Comparison of ENCODE assay signal across 31 mouse cellular contexts in the genomic region with DNA sequence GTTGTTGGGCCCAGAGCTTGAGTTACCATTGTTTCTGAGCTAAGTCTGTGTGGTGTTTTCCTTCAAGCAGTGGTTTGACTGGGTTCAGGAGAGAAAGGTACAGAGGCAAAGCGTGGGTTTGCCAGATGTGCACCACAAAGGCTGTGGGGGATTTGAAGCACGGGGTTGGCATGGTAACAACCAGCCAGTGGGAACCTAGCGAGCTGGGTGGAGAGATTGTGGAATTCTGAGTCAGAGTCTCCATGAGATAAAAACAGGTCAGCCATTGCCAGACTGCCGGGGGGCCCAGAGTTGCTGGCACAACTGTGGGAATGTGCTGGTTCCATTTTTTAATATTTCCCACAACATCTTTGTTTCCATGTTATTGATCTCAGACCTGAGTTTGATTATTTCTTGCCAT.
DNase-seq lines count a peak whose midpoint lies in the region; ATAC-seq and TF ChIP-seq lines count a peak whose summit lies in the region.
"Had no signal": no experiment of that assay in that cellular context is flagged by ENCODE, and none has a peak within 500 bp of the region (broad histone marks: within the 10 kb centered on the region; RNA-seq: fewer than 3 reads in every experiment).

No protein-coding gene starts in this region.

- no peak for TF ChIP-seq RAD21 in CH12.LX (IDR thresholded peaks at IDR 0.05; ENCODE audit: low read depth, low read length)

- WGBS in midbrain, embryonic 14.5 days: 32% methylated on average over 4 of the region's 4 CpGs
- 18% methylated on average over 4 of the region's 4 CpGs for WGBS in midbrain, embryonic 16.5 days

- DNase-seq in midbrain, embryonic 14.5 days: peak; percentile 38
- DNase-seq in CH12.LX (ENCODE audit: extremely low read depth) (peak; percentile 30), R1 (ENCODE audit: low read depth, low spot score) (peak; percentile 26)
- no peak for DNase-seq in left cerebral cortex, postnatal 25 days (ENCODE audit: low spot score in 2 of 2)
- DNase-seq in heart, postnatal 36 days: no peak
- DNase-seq: adrenal gland, adult 8-10 months; cerebellum, adult 11 months; cerebellum, adult 9-10 months; cerebellum, postnatal 36 days; forebrain, postnatal 0 days; kidney, adult 8-10 months; layer of hippocampus, adult 9-11 months; liver, embryonic 13.5 days; lung, adult 18-20 months; lung, postnatal 4 days; right cerebral cortex, postnatal 25 days; thymus, postnatal 14 days had no signal

- no peak overlapping the region for H3K4me3 ChIP-seq in midbrain, embryonic 14.5 days (replicated peaks; ENCODE audit: low read depth, low read length)
- no peak overlapping the region for H3K4me3 ChIP-seq in midbrain, embryonic 16.5 days (ENCODE audit: low read depth, low read length)
- H3K4me3 ChIP-seq in CH12.LX (replicated peaks in 1 of 3; ENCODE audit: low read depth in 2 of 3, low read length in 2 of 3, poor library complexity in 1 of 3): no peak overlapping the region
- H3K4me3 ChIP-seq in myocyte: no peak overlapping the region
- H3K4me3 ChIP-seq: embryonic facial prominence, embryonic 13.5 days; hindbrain, embryonic 12.5 days; limb, embryonic 15.5 days; liver, embryonic 13.5 days; megakaryocyte, embryonic 14.5 days; midbrain, embryonic 12.5 days; neural tube, embryonic 12.5 days; stomach, embryonic 15.5 days had no signal

- no peaks in the 10 kb centered on the region for H3K4me1 ChIP-seq in midbrain, embryonic 14.5 days (ENCODE audit: control insufficient read depth, insufficient read depth, low read length)
- no peaks in the 10 kb centered on the region for H3K4me1 ChIP-seq in midbrain, embryonic 16.5 days (ENCODE audit: control insufficient read depth, insufficient read depth, low read length)
- peaks cover 5 to 20% of the 10 kb centered on the region in 2 experiments; a peak in 3 of 4 replicates for H3K4me1 ChIP-seq in CH12.LX (ENCODE audit: control insufficient read depth in 1 of 2, insufficient read depth in 2 of 2)
- H3K4me1 ChIP-seq: hindbrain, embryonic 12.5 days; liver, embryonic 13.5 days; midbrain, embryonic 12.5 days; neural tube, embryonic 12.5 days; stomach, embryonic 15.5 days had no signal

- no peaks in the 10 kb centered on the region for H3K9me3 ChIP-seq in midbrain, embryonic 14.5 days (ENCODE audit: control insufficient read depth, low read length)
- no peaks in the 10 kb centered on the region for H3K9me3 ChIP-seq in midbrain, embryonic 16.5 days (replicated peaks; ENCODE audit: control insufficient read depth, low read length, poor library complexity, severe bottlenecking)
- no peaks in the 10 kb centered on the region for H3K9me3 ChIP-seq in CH12.LX (replicated peaks; ENCODE audit: low read length)
- H3K9me3 ChIP-seq: embryonic facial prominence, embryonic 13.5 days; hindbrain, embryonic 12.5 days; limb, embryonic 15.5 days; liver, embryonic 13.5 days; megakaryocyte, embryonic 14.5 days; neural tube, embryonic 12.5 days; stomach, embryonic 15.5 days had no signal

- no peaks in the 10 kb centered on the region for H3K27me3 ChIP-seq in midbrain, embryonic 14.5 days (ENCODE audit: control insufficient read depth, insufficient read depth, low read length)
- no peaks in the 10 kb centered on the region for H3K27me3 ChIP-seq in midbrain, embryonic 16.5 days (ENCODE audit: control insufficient read depth, insufficient read depth, low read depth, low read length)
- no peaks in the 10 kb centered on the region for H3K27me3 ChIP-seq in CH12.LX (replicated peaks)
- H3K27me3 ChIP-seq in myocyte (ENCODE audit: control insufficient read depth, insufficient read depth, insufficient read length): no peaks in the 10 kb centered on the region
- H3K27me3 ChIP-seq: embryonic facial prominence, embryonic 13.5 days; hindbrain, embryonic 12.5 days; limb, embryonic 15.5 days; liver, embryonic 13.5 days; megakaryocyte, embryonic 14.5 days; neural tube, embryonic 12.5 days; stomach, embryonic 15.5 days had no signal

- peak; percentile 38; the same call in 1 of the 2 replicates for TF ChIP-seq EP300 in CH12.LX (IDR thresholded peaks at IDR 0.05; ENCODE audit: low read length)

- H3ac ChIP-seq in myocyte (ENCODE audit: control insufficient read depth, insufficient read length): no peak overlapping the region

- H3K36me3 ChIP-seq in midbrain, embryonic 14.5 days (ENCODE audit: control insufficient read depth, insufficient read depth, low read length): no peaks in the 10 kb centered on the region
- H3K36me3 ChIP-seq in midbrain, embryonic 16.5 days (ENCODE audit: control insufficient read depth, insufficient read depth, low read length): no peaks in the 10 kb centered on the region
- no peaks in the 10 kb centered on the region for H3K36me3 ChIP-seq in CH12.LX (replicated peaks in 1 of 2; ENCODE audit: control insufficient read depth in 1 of 2, insufficient read depth in 1 of 2, low read length in 1 of 2)
- H3K36me3 ChIP-seq in myocyte (ENCODE audit: control insufficient read depth, insufficient read depth): no peaks in the 10 kb centered on the region
- H3K36me3 ChIP-seq: embryonic facial prominence, embryonic 13.5 days; G1E; hindbrain, embryonic 12.5 days; limb, embryonic 15.5 days; liver, embryonic 13.5 days; midbrain, embryonic 12.5 days; neural tube, embryonic 12.5 days; stomach, embryonic 15.5 days had no signal

- intact Hi-C loops in left cerebral cortex, postnatal 25 days (cut with DNase I): no loop called here
- intact Hi-C loops in heart, postnatal 36 days (cut with DNase I): no loop called here

- no peak for TF ChIP-seq POLR2A in CH12.LX (IDR thresholded peaks at IDR 0.05; ENCODE audit: low read depth, low read length)
- no peak for TF ChIP-seq POLR2A in myocyte (IDR thresholded peaks at IDR 0.05; ENCODE audit: insufficient read length, low read depth)

- H3K79me2 ChIP-seq in CH12.LX (replicated peaks; ENCODE audit: control insufficient read depth, extremely low read depth, insufficient read depth, poor library complexity, severe bottlenecking) (no peaks in the 10 kb centered on the region), myocyte (ENCODE audit: control insufficient read depth, insufficient read depth) (no peaks in the 10 kb centered on the region)

- H3K27ac ChIP-seq in midbrain, embryonic 14.5 days (replicated peaks; ENCODE audit: low read depth, low read length): no peak overlapping the region
- H3K27ac ChIP-seq in midbrain, embryonic 16.5 days (ENCODE audit: low read length): no peak overlapping the region
- no peak overlapping the region for H3K27ac ChIP-seq in CH12.LX (ENCODE audit: insufficient read depth, low read depth)
- H3K27ac ChIP-seq: embryonic facial prominence, embryonic 13.5 days; hindbrain, embryonic 12.5 days; hindbrain, postnatal 0 days; kidney, postnatal 0 days; limb, embryonic 15.5 days; liver, embryonic 13.5 days; midbrain, embryonic 12.5 days; neural tube, embryonic 12.5 days; stomach, embryonic 15.5 days had no signal

- ATAC-seq in midbrain, embryonic 14.5 days (ENCODE audit: low FRiP score, low TSS enrichment): no peak
- no peak for ATAC-seq in midbrain, embryonic 16.5 days
- ATAC-seq: forebrain, postnatal 0 days; hindbrain, postnatal 0 days; intestine, embryonic 16.5 days; lung, postnatal 0 days had no signal

- no peak overlapping the region for H3K9ac ChIP-seq in midbrain, embryonic 14.5 days (replicated peaks; ENCODE audit: low read length)
- H3K9ac ChIP-seq in midbrain, embryonic 16.5 days (ENCODE audit: low read depth, low read length): no peak overlapping the region
- H3K9ac ChIP-seq in CH12.LX (ENCODE audit: insufficient read depth, low read depth): no peak overlapping the region
- H3K9ac ChIP-seq: embryonic facial prominence, embryonic 13.5 days; forebrain, postnatal 0 days; hindbrain, embryonic 12.5 days; limb, embryonic 15.5 days; liver, embryonic 13.5 days; midbrain, embryonic 12.5 days; neural tube, embryonic 12.5 days; stomach, embryonic 15.5 days had no signal

- TF ChIP-seq CTCF in CH12.LX (conservative IDR thresholded peaks at IDR 0.05 in 1 of 2, IDR thresholded peaks at IDR 0.05 in 1 of 2; ENCODE audit: low read depth in 2 of 2, low read length in 2 of 2): no peak

- H3K4me2 ChIP-seq in midbrain, embryonic 14.5 days (ENCODE audit: low read length): no peak overlapping the region
- no peak overlapping the region for H3K4me2 ChIP-seq in midbrain, embryonic 16.5 days (ENCODE audit: low read length)
- no peak overlapping the region for H3K4me2 ChIP-seq in CH12.LX (ENCODE audit: insufficient read depth, low read depth, poor library complexity, severe bottlenecking)
- H3K4me2 ChIP-seq in myocyte (ENCODE audit: low read depth): peak overlapping the region; percentile 24
- H3K4me2 ChIP-seq: embryonic facial prominence, embryonic 13.5 days; hindbrain, embryonic 12.5 days; limb, embryonic 15.5 days; liver, embryonic 13.5 days; midbrain, embryonic 12.5 days; neural tube, embryonic 12.5 days; stomach, embryonic 15.5 days had no signal

- in situ Hi-C loops in CH12.LX (cut with MboI; ENCODE audit: low pct_ligation_motif_present, low pct_unique_long_range_greater_than_20kb, low sequenced_read_pairs): no loop called here

- dilution Hi-C loops in CH12.LX (cut with MboI; ENCODE audit: extremely low pct_ligation_motif_present, extremely low pct_unique_long_range_greater_than_20kb, low sequenced_read_pairs): no loop called here

TF ChIP-seq in CH12.LX, 34 proteins besides CTCF, POLR2A, EP300 and RAD21:
- TF ChIP-seq MAX (IDR thresholded peaks at IDR 0.05; ENCODE audit: low read length): no peak
- no peak for TF ChIP-seq BHLHE40 (IDR thresholded peaks at IDR 0.05; ENCODE audit: low read depth, low read length)
- TF ChIP-seq MYC (IDR thresholded peaks at IDR 0.05; ENCODE audit: low read depth, low read length): no peak
- TF ChIP-seq POLR2AphosphoS2 (IDR thresholded peaks at IDR 0.05; ENCODE audit: low read depth, low read length): no peak
- TF ChIP-seq CHD2 (IDR thresholded peaks at IDR 0.05; ENCODE audit: low read length): no peak
- TF ChIP-seq NELFE (IDR thresholded peaks at IDR 0.05; ENCODE audit: low read depth, low read length): no peak
- TF ChIP-seq E2F4 (IDR thresholded peaks at IDR 0.05; ENCODE audit: insufficient replicate concordance, low read depth, low read length): no peak
- TF ChIP-seq JUND (conservative IDR thresholded peaks at IDR 0.05; ENCODE audit: low read depth, low read length): no peak

TF ChIP-seq in myocyte, 11 proteins besides CTCF, POLR2A, EP300 and RAD21 (continues in another document):
- TF ChIP-seq MYOD1 (IDR thresholded peaks at IDR 0.05; ENCODE audit: control insufficient read depth in 1 of 3, insufficient read length in 2 of 3, low read depth in 2 of 3) (no peak), POLR2AphosphoS2 (IDR thresholded peaks at IDR 0.05; ENCODE audit: insufficient read length, low read depth) (no peak), SRF (IDR thresholded peaks at IDR 0.05; ENCODE audit: control insufficient read depth, insufficient read length, low read depth) (no peak), REST (IDR thresholded peaks at IDR 0.05; ENCODE audit: insufficient read depth, insufficient read length) (no peak), MYOG (IDR thresholded peaks at IDR 0.05; ENCODE audit: control insufficient read depth in 1 of 3, insufficient read depth in 1 of 3, insufficient read length in 2 of 3, low read depth in 2 of 3) (no peak), MAX (IDR thresholded peaks at IDR 0.05; ENCODE audit: low read depth) (no peak), TCF12 (IDR thresholded peaks at IDR 0.05; ENCODE audit: insufficient read depth, poor library complexity, severe bottlenecking) (no peak), TCF3 (IDR thresholded peaks at IDR 0.05; ENCODE audit: insufficient read length, low read depth) (no peak)

Comparison
In these comparisons a context has a peak if more than half of its experiments do, and no peak if none do; other contexts are left out.
1. DNase-seq: peak in midbrain, embryonic 14.5 days (single experiment), CH12.LX (single experiment) and R1 (single experiment); none in left cerebral cortex, postnatal 25 days (0 of 2) and heart, postnatal 36 days (0 of 2).